Mouse (Mus musculus): ENCODE data around the gene Scnn1a.

- TF ChIP-seq CTCF (IDR thresholded peaks at IDR 0.05; ENCODE audit: borderline replicate concordance, insufficient read depth, low read depth, low read length) (no peak), POLR2A (IDR thresholded peaks at IDR 0.05; ENCODE audit: borderline replicate concordance, insufficient read depth, low read length) (no peak)
Measured at GRCm38 (mm10) chr6:125314231-125314563, 6.3 kb upstream of the Scnn1a start.

Data from cerebellum, adult 2 months (tissue).